Mouse (Mus musculus) limb, embryonic 11.5 days (tissue): ENCODE data around the gene Tnfaip2. TPM values are rescaled to one million over a fixed set of nuclear protein-coding genes. Genes with fewer than 3 reads are reported as not detected.

Experiments
- ATAC-seq: fragments of 200-750 bp; cut with Nextera tagmentation; 2 replicates; pipeline ENCODE4 v1.8.0; 2017; ENCODE audit warnings: low read depth; ENCODE audit not compliant: insufficient number of reproducible peaks, low FRiP score, low TSS enrichment
- DNase-seq: peaks from one replicate; pipeline ENCODE4 v3.0.0-alpha.2; 2015; ENCODE audit warnings: low spot score
- H3K27ac ChIP-seq: fragments of 300-500 bp; sonication (generic); replicated peaks from 2 replicates; pipeline ENCODE4 v1.5.1; 2014; ENCODE audit warnings: low read depth, mild to moderate bottlenecking, low read length
- H3K27me3 ChIP-seq: fragments of 300-500 bp; sonication (generic); 2 replicates; pipeline ENCODE4 v1.6.1; 2014; ENCODE audit warnings: mild to moderate bottlenecking, low read length, mixed read lengths; ENCODE audit not compliant: control insufficient read depth, insufficient read depth
- H3K36me3 ChIP-seq: fragments of 300-500 bp; sonication (generic); 2 replicates; pipeline ENCODE4 v1.6.1; 2014; ENCODE audit warnings: mild to moderate bottlenecking, low read length, moderate library complexity, mixed read lengths; ENCODE audit not compliant: control insufficient read depth, insufficient read depth
- H3K4me1 ChIP-seq: fragments of 300-500 bp; sonication (generic); 2 replicates; pipeline ENCODE4 v1.6.1; 2014; ENCODE audit warnings: low read length, mixed read lengths; ENCODE audit not compliant: control insufficient read depth, insufficient read depth
- H3K4me2 ChIP-seq: fragments of 300-500 bp; sonication (generic); 2 replicates; pipeline ENCODE4 v1.6.1; 2014; ENCODE audit warnings: low read depth, mild to moderate bottlenecking, moderate library complexity; ENCODE audit not compliant: severe bottlenecking
- H3K4me3 ChIP-seq: fragments of 300-500 bp; sonication (generic); 2 replicates; pipeline ENCODE4 v1.5.1; 2014; ENCODE audit warnings: low read depth, low read length
- H3K9ac ChIP-seq: fragments of 300-500 bp; sonication (generic); 2 replicates; pipeline ENCODE4 v1.6.1; 2014; ENCODE audit warnings: mild to moderate bottlenecking, low read length
- H3K9me3 ChIP-seq: fragments of 300-500 bp; sonication (generic); 2 replicates; pipeline ENCODE4 v1.6.1; 2016; ENCODE audit warnings: low read length; ENCODE audit not compliant: control insufficient read depth
- WGBS: fragments of 180-500 bp; shearing (Covaris S2); extraction: QIAGEN DNeasy Blood & Tissue Kit; methylation state at CpG from one replicate; pipeline ENCODE4 v1.1.7; 2014; 5-methylcytosine and 5-hydroxymethylcytosine counted together
- polyA plus RNA-seq: library from polyadenylated mRNA; unstranded; fragments of >200 nt; fragmentation: Nextera tagmentation; extraction: Ambion mirVana; gene quantifications from 2 replicates; pipeline ENCODE4 v1.2.1, GENCODE M21; 2014

Tnfaip2 gene
- polyA plus RNA-seq = 3.1 and 5.5 TPM in 2 replicates

DNA sequence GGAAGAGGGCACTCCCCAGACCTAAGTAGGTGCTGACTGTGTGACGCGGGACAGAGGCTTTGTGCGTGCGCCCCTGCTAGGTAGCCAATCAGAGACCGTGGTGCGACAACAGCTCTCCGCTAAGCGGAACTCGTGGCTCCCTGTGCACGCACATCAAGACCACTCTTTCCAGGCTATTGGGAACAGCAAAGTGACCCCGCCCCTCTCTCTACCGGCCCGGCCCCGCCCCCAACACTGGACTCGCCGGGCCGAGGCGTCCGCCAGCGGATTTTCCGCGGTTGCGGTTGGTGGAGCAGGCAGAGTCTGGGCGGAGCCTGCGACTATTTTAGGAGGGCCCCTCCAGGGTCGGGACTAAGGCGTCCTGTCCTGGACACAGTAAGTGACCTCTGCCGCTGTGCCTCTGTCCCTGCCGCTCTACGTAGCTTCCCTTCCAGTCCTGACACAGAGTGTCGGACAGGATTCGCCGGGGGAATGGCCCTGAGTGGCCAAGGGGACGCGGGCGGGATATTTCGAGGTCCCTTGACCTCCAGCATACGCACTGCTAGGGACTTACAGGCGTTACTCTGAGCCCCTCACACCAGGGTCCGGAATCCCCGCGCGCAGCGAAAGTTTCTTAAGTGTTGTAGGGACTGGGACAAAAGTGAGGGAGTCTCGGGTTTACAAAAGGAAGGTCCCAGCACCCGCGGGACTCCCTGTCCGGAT, at the start of gene Tnfaip2:
TSS of gene Tnfaip2 (plus strand) at position 161 of the 702 bp plus-strand sequence.
- WGBS = under 1% methylated on average over 48 of the region's 48 CpGs
- H3K27me3 ChIP-seq = peaks cover 67% of the 10 kb centered on the region
- H3K4me3 ChIP-seq = peak within 1 kb of the TSS; percentile 39
- H3K9ac ChIP-seq = no peak within 1 kb of the TSS
- H3K4me1 ChIP-seq = peaks cover 12% of the 10 kb centered on the region
- H3K9me3 ChIP-seq = no peaks in the 10 kb centered on the region
- no peaks in the 10 kb centered on the region; the same call in 1 of the 2 replicates for H3K36me3 ChIP-seq
- DNase-seq = peak; percentile 81
- no peak within 1 kb of the TSS for H3K27ac ChIP-seq
- H3K4me2 ChIP-seq = peak within 1 kb of the TSS; percentile 70
- peak; percentile 72 for ATAC-seq

DNA sequence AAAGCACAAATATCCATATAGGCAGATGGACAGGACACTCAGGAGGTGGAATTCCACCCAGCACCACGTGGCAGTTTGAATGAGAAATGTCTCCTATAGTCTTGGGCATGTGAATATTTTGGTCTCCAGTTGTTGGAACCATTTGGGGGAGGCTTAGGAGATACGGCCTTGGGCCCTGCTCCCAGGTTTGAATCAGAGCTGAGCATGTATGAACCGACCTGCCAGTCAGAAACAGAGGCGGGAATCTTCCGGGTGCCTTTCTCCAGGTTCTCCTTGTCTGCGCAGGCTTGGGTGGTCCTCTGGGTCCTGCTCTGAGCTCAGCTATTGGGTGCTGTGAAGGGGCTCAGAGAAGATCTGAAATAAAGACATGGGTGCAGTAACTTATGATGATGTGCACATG, 48.3 kb upstream of the Tnfaip2 start:
- H3K27ac ChIP-seq = no peak overlapping the region
- no peaks in the 10 kb centered on the region for H3K9me3 ChIP-seq
- DNase-seq (no peak), ATAC-seq (no peak)
- 88% methylated on average over 6 of the region's 6 CpGs for WGBS
- H3K36me3 ChIP-seq = no peaks in the 10 kb centered on the region
- no peak overlapping the region for H3K4me3 ChIP-seq
- no peaks in the 10 kb centered on the region for H3K4me1 ChIP-seq
- no peak overlapping the region for H3K4me2 ChIP-seq
- H3K27me3 ChIP-seq = no peaks in the 10 kb centered on the region
- no peak overlapping the region for H3K9ac ChIP-seq

DNA sequence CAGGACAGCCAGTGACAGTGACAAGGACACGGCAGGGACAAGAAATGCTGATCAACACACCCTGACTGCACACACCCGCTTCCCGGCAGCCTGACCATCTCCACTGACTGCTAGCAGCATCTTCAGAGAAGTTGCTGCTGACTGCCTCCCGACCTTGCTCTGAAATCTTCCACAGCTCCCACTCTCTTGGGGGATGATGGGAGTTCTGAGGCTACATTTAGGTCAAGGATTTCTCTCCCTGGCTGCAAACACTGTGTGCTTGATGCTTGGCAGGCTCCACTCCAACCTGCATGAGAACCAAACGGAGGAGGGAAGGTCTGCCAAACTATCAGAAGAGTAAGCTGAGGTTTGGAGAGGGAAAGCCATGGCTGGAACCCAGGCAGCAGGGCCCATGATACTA, 45.3 kb upstream of the Tnfaip2 start:
- ATAC-seq = no peak
- no peak overlapping the region for H3K27ac ChIP-seq
- no peaks in the 10 kb centered on the region for H3K9me3 ChIP-seq
- H3K4me3 ChIP-seq = no peak overlapping the region
- no peak for DNase-seq
- H3K4me2 ChIP-seq = no peak overlapping the region
- 65% methylated on average over 5 of the region's 5 CpGs for WGBS
- H3K27me3 ChIP-seq = no peaks in the 10 kb centered on the region; the same call in 1 of the 2 replicates
- H3K9ac ChIP-seq = no peak overlapping the region
- no peaks in the 10 kb centered on the region for H3K36me3 ChIP-seq
- no peaks in the 10 kb centered on the region for H3K4me1 ChIP-seq

DNA sequence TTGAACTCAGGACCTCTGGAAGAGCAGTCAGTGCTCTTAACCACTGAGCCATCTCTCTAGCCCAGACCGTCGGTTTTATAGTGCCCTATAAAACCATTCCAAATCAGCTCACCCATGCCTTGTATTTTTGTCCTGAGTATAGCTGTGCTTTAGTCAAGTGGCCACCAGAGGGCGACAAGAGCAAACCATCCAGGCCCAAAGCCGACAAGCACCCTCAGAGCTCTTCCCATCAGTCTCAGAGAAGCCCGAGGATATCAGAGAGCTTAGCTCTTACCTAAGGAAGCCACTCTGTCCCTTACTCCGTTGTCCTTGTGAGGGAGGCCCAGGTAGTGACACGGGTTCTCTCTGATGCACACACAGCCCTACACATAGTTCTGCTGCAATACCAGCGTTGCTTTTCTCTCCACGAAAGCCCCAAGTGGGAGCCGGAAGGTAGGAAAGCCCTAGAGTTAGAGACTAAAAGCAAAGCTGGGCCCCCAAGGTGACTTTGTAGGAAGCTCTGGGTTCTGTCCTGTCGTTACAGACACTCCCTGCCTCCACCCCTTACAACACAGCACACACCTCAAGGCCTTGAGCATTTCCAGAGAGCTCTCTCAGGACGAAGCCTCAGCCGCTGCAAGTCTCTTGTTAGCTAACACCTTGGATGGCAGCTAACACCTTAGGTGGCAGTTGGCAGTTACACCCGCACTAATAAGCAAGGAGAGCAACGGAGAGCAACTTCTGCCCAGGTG, 40.6 kb upstream of the Tnfaip2 start:
- no peak for ATAC-seq

DNA sequence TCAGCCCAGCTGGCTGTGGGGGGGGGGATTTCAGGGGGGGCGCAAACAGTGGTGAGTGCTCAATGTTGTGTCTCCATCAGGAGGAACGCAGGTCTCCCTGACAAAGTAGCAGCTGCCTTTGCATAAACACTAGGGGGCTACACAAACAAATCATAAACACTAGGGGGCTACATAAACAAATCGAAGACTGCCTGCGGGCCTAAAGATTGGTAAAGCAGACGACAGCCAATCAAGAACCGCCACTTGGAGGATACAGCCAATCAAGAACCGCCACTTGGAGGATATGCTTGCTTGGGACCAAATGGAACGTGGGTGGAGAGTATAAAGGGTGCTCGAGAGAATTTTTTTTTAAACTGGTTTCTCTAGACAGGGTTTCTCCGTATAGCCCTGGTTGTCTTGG, 37.4 kb upstream of the Tnfaip2 start:
- no peak overlapping the region for H3K27ac ChIP-seq
- no peaks in the 10 kb centered on the region for H3K36me3 ChIP-seq
- WGBS = 56% methylated on average over 10 of the region's 10 CpGs
- ATAC-seq (no peak), DNase-seq (no peak)
- H3K9me3 ChIP-seq = no peaks in the 10 kb centered on the region
- H3K4me2 ChIP-seq = no peak overlapping the region
- H3K9ac ChIP-seq = no peak overlapping the region
- peaks cover 35% of the 10 kb centered on the region for H3K27me3 ChIP-seq
- H3K4me1 ChIP-seq = 0 out of 2 replicates have a peak, but pooled peaks cover 2% of the 10 kb centered on the region
- H3K4me3 ChIP-seq = no peak overlapping the region

More for the DNA sequence above, 40.6 kb upstream of the Tnfaip2 start:
- 16% methylated on average over 15 of the region's 15 CpGs for WGBS
- Histone ChIP-seq H3K4me2 (no peak overlapping the region), H3K4me3 (no peak overlapping the region), H3K9me3 (no peaks in the 10 kb centered on the region), H3K27ac (no peak overlapping the region), H3K9ac (no peak overlapping the region), H3K27me3 (peaks cover 9% of the 10 kb centered on the region), H3K36me3 (no peaks in the 10 kb centered on the region), H3K4me1 (0 out of 2 replicates have a peak, but pooled peaks cover under 1% of the 10 kb centered on the region)
- peak; percentile 89 for DNase-seq

- Histone ChIP-seq H3K27ac (0 out of 2 replicates have a peak within 1 kb of the TSS, but pooled peaks have one; percentile 8), H3K9ac (peak within 1 kb of the TSS; percentile 30; the same call in 1 of the 2 replicates), H3K27me3 (peaks cover 38% of the 10 kb centered on the region), H3K4me1 (0 out of 2 replicates have a peak, but pooled peaks cover 2% of the 10 kb centered on the region), H3K4me3 (peak within 1 kb of the TSS; percentile 7), H3K4me2 (peak within 1 kb of the TSS; percentile 32; the same call in 1 of the 2 replicates), H3K36me3 (no peaks in the 10 kb centered on the region), H3K9me3 (no peaks in the 10 kb centered on the region)
- DNase-seq = no peak
- no peak for ATAC-seq
- 3% methylated on average over 24 of the region's 24 CpGs for WGBS
Observed at GRCm38 (mm10) chr12:111406622-111407021, 35.6 kb upstream of the Tnfaip2 start, which contains the start of gene Lbhd2. Gene Lbhd2 (plus strand): TSS chr12:111406809.

DNA sequence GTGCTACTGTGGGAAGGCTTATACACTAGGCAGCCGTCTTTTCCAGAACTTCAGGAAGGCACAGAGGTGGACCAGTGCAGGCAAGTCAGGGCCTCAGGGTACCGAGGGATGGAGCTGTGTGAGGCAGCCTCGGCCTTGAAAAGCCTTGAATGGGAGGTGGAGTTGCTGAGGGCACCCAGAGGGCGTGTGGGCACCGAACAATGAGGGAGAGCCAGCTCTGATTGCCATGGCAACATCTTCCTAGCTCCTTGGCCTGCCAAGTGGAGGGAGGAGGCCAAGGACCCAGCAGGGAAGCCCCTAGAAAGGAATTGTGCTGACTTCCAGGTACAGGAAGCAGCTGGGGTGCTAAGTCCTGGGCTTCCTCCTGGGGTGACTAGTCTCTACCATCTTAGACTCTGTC, 32.7 kb upstream of the Tnfaip2 start:
- no peak overlapping the region for H3K4me2 ChIP-seq
- no peak overlapping the region for H3K9ac ChIP-seq
- WGBS = 43% methylated on average over 5 of the region's 5 CpGs
- H3K27me3 ChIP-seq = peaks cover 38% of the 10 kb centered on the region
- H3K27ac ChIP-seq = no peak overlapping the region
- peaks cover 9% of the 10 kb centered on the region for H3K4me1 ChIP-seq
- ATAC-seq = no peak
- no peaks in the 10 kb centered on the region for H3K36me3 ChIP-seq
- H3K4me3 ChIP-seq = no peak overlapping the region
- DNase-seq = no peak
- no peaks in the 10 kb centered on the region for H3K9me3 ChIP-seq

GRCm38 (mm10) chr12:111411631-111412355, 30.5 kb upstream of the Tnfaip2 start:
- H3K4me2 ChIP-seq = no peak overlapping the region
- H3K4me3 ChIP-seq = no peak overlapping the region
- H3K27me3 ChIP-seq = peaks cover 27% of the 10 kb centered on the region

More at GRCm38 (mm10) chr12:111411631-111412355, 30.5 kb upstream of the Tnfaip2 start:
- Histone ChIP-seq H3K36me3 (no peaks in the 10 kb centered on the region), H3K9ac (no peak overlapping the region), H3K9me3 (no peaks in the 10 kb centered on the region), H3K4me1 (peaks cover 11% of the 10 kb centered on the region), H3K27ac (no peak overlapping the region)
- DNase-seq (no peak), ATAC-seq (no peak)
- 73% methylated on average over 8 of the region's 8 CpGs for WGBS
